Mouse (Mus musculus): ENCODE measurements around the gene Sncg.
"Not testable (repeated sequence)": the region's sequence is repeated elsewhere in the genome, so short reads cannot be mapped to it uniquely, and the experiment has no call there.

The Sncg gene

GRCm38 (mm10) chr14:34374577-34374976 lies at the start of gene Sncg:
Gene Sncg, minus strand, starts transcription at chr14:34374789.
- DNase-seq (ENCODE audit: low read depth, low spot score), result no peak

GRCm38 (mm10) chr14:34421078-34421477 lies 46.5 kb upstream of the Sncg start:
- DNase-seq (ENCODE audit: low read depth, low spot score), result no peak

GRCm38 (mm10) chr14:34417501-34417900 lies 42.9 kb upstream of the Sncg start:
- DNase-seq (ENCODE audit: low read depth, low spot score), result no peak

GRCm38 (mm10) chr14:34416946-34417345 lies 42.4 kb upstream of the Sncg start:
- DNase-seq (ENCODE audit: low read depth, low spot score), result not testable (repeated sequence)

GRCm38 (mm10) chr14:34412164-34412896 lies 37.7 kb upstream of the Sncg start:
- no peak for DNase-seq (ENCODE audit: low read depth, low spot score)

- DNase-seq (ENCODE audit: low read depth, low spot score), result no peak
Observed at GRCm38 (mm10) chr14:34410716-34411115, 36.1 kb upstream of the Sncg start.

GRCm38 (mm10) chr14:34403424-34403823 lies 28.8 kb upstream of the Sncg start:
- DNase-seq (ENCODE audit: low read depth, low spot score), result no peak

GRCm38 (mm10) chr14:34402871-34403270 lies 28.3 kb upstream of the Sncg start:
- no peak for DNase-seq (ENCODE audit: low read depth, low spot score)

GRCm38 (mm10) chr14:34401135-34401534 lies 26.5 kb upstream of the Sncg start:
- peak; percentile 49 for DNase-seq (ENCODE audit: low read depth, low spot score)

GRCm38 (mm10) chr14:34400021-34400420 lies 25.4 kb upstream of the Sncg start:
- no peak for DNase-seq (ENCODE audit: low read depth, low spot score)

- DNase-seq (ENCODE audit: low read depth, low spot score), result no peak
Observed at GRCm38 (mm10) chr14:34399301-34399700, 24.7 kb upstream of the Sncg start.

GRCm38 (mm10) chr14:34398901-34399300 lies 24.3 kb upstream of the Sncg start:
- DNase-seq (ENCODE audit: low read depth, low spot score), result no peak

- no peak for DNase-seq (ENCODE audit: low read depth, low spot score)
Observed at GRCm38 (mm10) chr14:34397871-34398270, 23.3 kb upstream of the Sncg start.

GRCm38 (mm10) chr14:34393295-34393694 lies 18.7 kb upstream of the Sncg start:
- DNase-seq (ENCODE audit: low read depth, low spot score), result no peak

GRCm38 (mm10) chr14:34382921-34383704 lies 8.5 kb upstream of the Sncg start:
- DNase-seq (ENCODE audit: low read depth, low spot score), result no peak

- peak; percentile 34 for DNase-seq (ENCODE audit: low read depth, low spot score)
Observed at GRCm38 (mm10) chr14:34378560-34379331, 4.2 kb upstream of the Sncg start.

GRCm38 (mm10) chr14:34377121-34377520 lies 2.5 kb upstream of the Sncg start:
- no peak for DNase-seq (ENCODE audit: low read depth, low spot score)

GRCm38 (mm10) chr14:34375941-34376340 lies 1.4 kb upstream of the Sncg start:
- no peak for DNase-seq (ENCODE audit: low read depth, low spot score)

GRCm38 (mm10) chr14:34375415-34375904 lies 871 bp upstream of the Sncg start, which contains the start of gene Mmrn2:
Gene Mmrn2, plus strand, starts transcription at chr14:34375465.
- no peak for DNase-seq (ENCODE audit: low read depth, low spot score)

GRCm38 (mm10) chr14:34373581-34373980 lies 1.0 kb downstream of the Sncg start:
- no peak for DNase-seq (ENCODE audit: low read depth, low spot score)

- no peak for DNase-seq (ENCODE audit: low read depth, low spot score)
Observed at GRCm38 (mm10) chr14:34372646-34373045, 1.9 kb downstream of the Sncg start.

- no peak for DNase-seq (ENCODE audit: low read depth, low spot score)
Observed at GRCm38 (mm10) chr14:34371763-34372162, 2.8 kb downstream of the Sncg start.

All from embryo, embryonic 11.5 days (tissue).